In genomic region chr2:179650168-179650567, GRCm38 (mm10) we compare ENCODE assay signal across 15 mouse cellular contexts.
"Had no signal": no experiment of that assay in that cellular context is flagged by ENCODE, and none has a peak within 500 bp of the region (broad histone marks: within the 10 kb centered on the region; RNA-seq: fewer than 3 reads in every experiment).

No protein-coding gene starts in this region.

- H3K4me1 ChIP-seq: stomach, embryonic 15.5 days had no signal

- H3K27ac ChIP-seq: neural tube, embryonic 13.5 days; neural tube, embryonic 15.5 days; stomach, embryonic 15.5 days; stomach, postnatal 0 days had no signal

- H3K4me3 ChIP-seq: neural tube, embryonic 13.5 days; neural tube, embryonic 15.5 days; stomach, embryonic 15.5 days had no signal

- H3K9me3 ChIP-seq: neural tube, embryonic 13.5 days; neural tube, embryonic 15.5 days; stomach, embryonic 15.5 days had no signal

- H3K27me3 ChIP-seq: neural tube, embryonic 13.5 days; neural tube, embryonic 15.5 days; stomach, embryonic 15.5 days had no signal

- DNase-seq: right cerebral cortex, adult 18-20 months; right cerebral cortex, postnatal 14 days; right cerebral cortex, postnatal 25 days; right cerebral cortex, postnatal 4 days; spleen, adult 18-20 months; thymus, adult 18-20 months; thymus, adult 2 months; thymus, postnatal 14 days; thymus, postnatal 25 days; thymus, postnatal 36 days; thymus, postnatal 4 days had no signal

- H3K9ac ChIP-seq: neural tube, embryonic 13.5 days; neural tube, embryonic 15.5 days; stomach, embryonic 15.5 days had no signal

- H3K4me2 ChIP-seq: neural tube, embryonic 13.5 days; neural tube, embryonic 15.5 days; stomach, embryonic 15.5 days had no signal

- H3K36me3 ChIP-seq: neural tube, embryonic 13.5 days; neural tube, embryonic 15.5 days; stomach, embryonic 15.5 days had no signal
